Mouse (Mus musculus): ENCODE data around the gene Lingo1. TPM values are rescaled to one million over a fixed set of nuclear protein-coding genes. Genes with fewer than 3 reads are reported as not detected.

Lingo1 gene
- polyA plus RNA-seq (2015; fragmentation: Nextera tagmentation; extraction: Ambion mirVana) = 2.0 and 2.2 TPM in 2 replicates

DNA sequence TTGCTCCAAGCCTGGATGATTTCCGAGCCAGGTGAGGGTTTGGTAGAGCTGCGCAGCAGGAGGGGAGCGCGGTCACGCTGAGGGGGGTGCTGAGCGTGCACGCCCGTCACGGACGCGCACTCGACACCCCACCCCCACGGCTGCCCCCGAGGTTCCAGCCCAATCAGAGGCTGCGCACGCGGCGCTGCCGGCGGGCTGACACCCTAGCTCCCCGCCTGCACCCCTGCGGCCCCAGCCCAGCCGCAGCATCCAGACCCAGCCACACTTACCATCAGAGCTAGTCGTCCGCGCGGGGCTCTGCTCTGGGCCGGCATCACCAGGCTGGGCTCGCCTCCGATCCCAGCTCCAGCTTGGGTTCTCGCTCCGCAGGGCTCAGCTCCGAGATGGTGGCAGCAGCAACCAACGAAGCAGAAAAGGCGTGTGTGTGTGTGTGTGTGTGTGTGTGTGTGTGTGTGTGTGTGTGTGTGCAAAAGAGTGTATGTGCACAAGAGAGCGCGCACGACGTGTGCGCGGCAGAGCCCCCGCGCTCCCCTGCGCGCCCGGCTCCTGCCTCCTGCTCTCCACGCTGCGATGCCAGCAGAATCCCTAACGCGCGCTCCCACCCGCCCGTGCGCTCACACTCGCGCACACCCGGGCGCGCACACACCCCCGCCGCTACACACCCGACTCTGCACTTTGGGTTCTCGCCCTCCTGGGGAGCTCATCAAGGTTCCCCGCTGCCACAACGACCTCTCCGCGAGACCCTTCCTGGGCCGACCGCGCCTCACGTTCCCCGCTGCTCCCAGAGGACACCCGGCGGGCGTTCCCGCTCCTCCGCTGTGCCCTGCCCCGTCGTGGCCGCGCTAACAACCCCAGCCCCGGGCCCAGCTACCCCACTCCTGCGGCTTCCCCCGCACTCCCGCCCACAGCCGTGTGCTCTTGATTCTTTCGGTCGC is at the start of gene Lingo1:
Gene Lingo1 (minus strand): TSS at position 748 of the 935 bp plus-strand sequence.
- Histone ChIP-seq H3K36me3 (no peaks in the 10 kb centered on the region), H3K9ac (peak within 1 kb of the TSS; percentile 40), H3K27ac (no peak within 1 kb of the TSS), H3K27me3 (replicated peaks) (peaks cover 67% of the 10 kb centered on the region), H3K4me3 (replicated peaks) (peak within 1 kb of the TSS; percentile 46), H3K4me1 (replicated peaks) (peaks cover 17% of the 10 kb centered on the region), H3K4me2 (replicated peaks) (peak within 1 kb of the TSS; percentile 94), H3K9me3 (no peaks in the 10 kb centered on the region)
- peak; percentile 43; the same call in 1 of the 2 replicates for ATAC-seq
- under 1% methylated on average over 88 of the region's 88 CpGs for WGBS

DNA sequence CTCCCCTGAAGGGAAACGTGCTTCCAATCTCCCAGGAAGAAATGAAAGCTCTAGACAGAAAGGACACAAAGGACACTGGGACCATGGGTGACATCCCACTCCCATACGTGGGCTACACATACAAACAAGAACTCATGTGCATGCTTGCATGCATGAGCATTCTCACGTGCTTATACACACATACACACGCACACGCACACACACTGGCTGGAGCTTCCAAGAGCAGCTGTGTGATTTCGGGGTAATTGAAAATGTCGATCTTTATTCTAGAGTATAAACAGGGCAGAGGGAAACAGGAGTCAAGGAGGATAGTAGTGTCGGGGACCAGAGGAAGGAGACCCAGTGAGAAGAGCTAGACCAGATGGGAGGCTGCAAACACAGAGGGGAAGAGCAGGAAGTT is 48.4 kb upstream of the Lingo1 start:
- ATAC-seq = peak; percentile 39
- 0 out of 2 replicates have a peak overlapping the region, but pooled peaks have one; percentile 67 for H3K27ac ChIP-seq
- peaks cover 27% of the 10 kb centered on the region for H3K4me1 ChIP-seq (replicated peaks)
- H3K9ac ChIP-seq = no peak overlapping the region; the same call in 1 of the 2 replicates
- no peaks in the 10 kb centered on the region for H3K27me3 ChIP-seq (replicated peaks)
- 0 out of 2 replicates have a peak overlapping the region, but pooled peaks have one; percentile 19 for H3K4me2 ChIP-seq (replicated peaks)
- no peaks in the 10 kb centered on the region for H3K9me3 ChIP-seq
- 44% methylated on average over 8 of the region's 8 CpGs for WGBS
- no peak overlapping the region for H3K4me3 ChIP-seq (replicated peaks)
- H3K36me3 ChIP-seq = no peaks in the 10 kb centered on the region

DNA sequence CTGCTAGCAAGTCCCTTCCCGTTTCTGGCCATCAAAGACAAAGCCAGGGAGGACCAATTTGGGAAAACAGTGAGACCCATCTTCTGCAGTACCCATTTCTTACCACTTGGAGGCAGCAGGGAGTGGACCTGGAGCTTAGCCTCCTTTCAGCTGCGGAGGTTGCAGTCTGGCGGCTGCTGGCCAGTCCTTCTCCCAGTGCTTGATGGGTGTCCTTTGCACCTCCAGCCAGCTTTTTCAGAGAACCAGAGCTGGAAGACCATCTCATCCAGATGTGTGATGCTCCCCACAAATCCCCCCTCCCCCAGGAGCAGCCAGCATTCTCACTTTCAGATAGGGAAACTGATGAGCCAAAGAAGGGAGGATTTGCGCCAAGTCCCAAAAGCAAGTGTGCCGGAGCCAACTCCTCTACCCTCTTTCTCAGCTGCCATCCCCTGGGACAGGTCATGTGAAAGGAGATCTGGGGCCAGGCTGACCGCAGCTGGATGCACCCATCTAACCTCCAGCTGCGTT is 47.5 kb upstream of the Lingo1 start:
- no peak for ATAC-seq
- 31% methylated on average over 7 of the region's 7 CpGs for WGBS
- H3K27ac ChIP-seq = peak overlapping the region; percentile 67; the same call in 1 of the 2 replicates

DNA sequence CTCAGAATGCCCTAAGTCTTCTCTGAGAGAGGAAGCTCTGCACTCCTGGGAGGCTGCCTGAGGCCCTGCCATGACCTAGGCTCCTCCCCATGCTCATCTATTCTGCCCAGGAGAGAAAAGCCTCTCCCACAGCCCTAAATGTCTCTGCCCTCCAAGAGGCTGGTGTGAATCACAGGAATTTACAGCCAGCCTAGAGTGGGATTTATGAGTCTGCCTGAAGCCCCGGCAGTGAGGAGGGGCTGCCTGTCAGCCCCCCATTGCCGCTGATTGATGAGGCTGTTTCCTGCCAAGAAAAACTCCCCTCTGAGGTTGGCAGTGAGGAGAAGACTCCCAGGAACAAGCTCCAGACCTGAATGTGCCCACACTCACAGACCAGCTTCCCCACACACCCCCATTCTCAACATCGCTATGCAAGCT is 46.0 kb upstream of the Lingo1 start:
- Histone ChIP-seq H3K4me3 (replicated peaks) (no peak overlapping the region), H3K27ac (no peak overlapping the region), H3K4me1 (replicated peaks) (peaks cover 27% of the 10 kb centered on the region), H3K36me3 (no peaks in the 10 kb centered on the region), H3K9ac (no peak overlapping the region), H3K9me3 (no peaks in the 10 kb centered on the region), H3K27me3 (replicated peaks) (no peaks in the 10 kb centered on the region), H3K4me2 (replicated peaks) (no peak overlapping the region)
- 0 out of 2 replicates have a peak, but pooled peaks have one; percentile 37 for ATAC-seq
- WGBS = 22% methylated on average over 3 of the region's 3 CpGs

More for the DNA sequence above, 47.5 kb upstream of the Lingo1 start:
- Histone ChIP-seq H3K4me1 (replicated peaks) (peaks cover 27% of the 10 kb centered on the region), H3K27me3 (replicated peaks) (no peaks in the 10 kb centered on the region), H3K9me3 (no peaks in the 10 kb centered on the region), H3K4me2 (replicated peaks) (peak overlapping the region; percentile 20; the same call in 1 of the 2 replicates), H3K36me3 (no peaks in the 10 kb centered on the region), H3K4me3 (replicated peaks) (no peak overlapping the region), H3K9ac (0 out of 2 replicates have a peak overlapping the region, but pooled peaks have one; percentile 6)

DNA sequence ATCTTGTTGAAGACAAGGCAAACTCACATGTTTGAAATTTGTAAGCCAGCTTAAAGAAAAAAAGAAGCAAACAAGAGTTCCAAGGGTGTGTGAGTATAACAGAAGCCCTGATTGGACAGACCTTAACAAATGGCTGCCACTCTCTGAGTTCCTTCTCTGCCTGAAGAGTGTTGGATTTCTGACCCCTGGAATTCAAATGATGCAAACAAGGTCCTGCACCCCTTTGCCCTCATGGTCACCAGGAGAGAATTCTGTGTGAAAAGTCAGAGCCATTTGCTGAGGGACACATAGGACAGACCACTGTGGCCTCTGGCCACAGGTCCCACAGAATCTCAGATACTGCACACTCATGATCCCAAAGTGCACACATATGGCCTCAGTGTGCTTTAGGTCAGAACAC is 45.6 kb upstream of the Lingo1 start:
- peaks cover 27% of the 10 kb centered on the region for H3K4me1 ChIP-seq (replicated peaks)
- no peak overlapping the region for H3K27ac ChIP-seq
- H3K4me2 ChIP-seq (replicated peaks) = no peak overlapping the region

DNA sequence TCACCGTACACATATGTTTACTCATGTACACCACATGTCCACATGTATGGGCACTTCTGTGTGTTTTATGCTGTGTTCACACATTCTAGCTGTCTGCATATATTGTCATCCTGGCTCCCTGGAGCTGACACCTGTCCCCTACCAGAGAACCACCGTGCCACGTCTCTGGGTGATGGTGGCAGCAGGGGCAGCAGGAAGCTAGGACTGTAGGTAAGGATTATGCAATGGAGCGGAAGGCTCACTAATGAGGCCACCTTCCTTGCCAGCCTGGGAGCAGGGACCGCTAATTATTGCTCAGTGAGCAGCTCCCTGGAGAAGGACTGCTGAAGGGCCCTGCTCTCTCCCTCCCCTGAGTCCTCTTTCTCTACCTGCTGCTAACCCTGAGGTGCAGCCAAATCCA is 44.5 kb upstream of the Lingo1 start:
- no peak for ATAC-seq
- Histone ChIP-seq H3K9ac (no peak overlapping the region), H3K4me1 (replicated peaks) (peaks cover 27% of the 10 kb centered on the region), H3K27me3 (replicated peaks) (no peaks in the 10 kb centered on the region), H3K27ac (no peak overlapping the region), H3K36me3 (no peaks in the 10 kb centered on the region), H3K4me2 (replicated peaks) (no peak overlapping the region), H3K9me3 (no peaks in the 10 kb centered on the region), H3K4me3 (replicated peaks) (no peak overlapping the region)
- WGBS = 79% methylated on average over 5 of the region's 5 CpGs

More for the DNA sequence above, 45.6 kb upstream of the Lingo1 start:
- Histone ChIP-seq H3K27me3 (replicated peaks) (no peaks in the 10 kb centered on the region), H3K4me3 (replicated peaks) (no peak overlapping the region), H3K9me3 (no peaks in the 10 kb centered on the region), H3K36me3 (no peaks in the 10 kb centered on the region), H3K9ac (no peak overlapping the region)
- ATAC-seq = no peak

DNA sequence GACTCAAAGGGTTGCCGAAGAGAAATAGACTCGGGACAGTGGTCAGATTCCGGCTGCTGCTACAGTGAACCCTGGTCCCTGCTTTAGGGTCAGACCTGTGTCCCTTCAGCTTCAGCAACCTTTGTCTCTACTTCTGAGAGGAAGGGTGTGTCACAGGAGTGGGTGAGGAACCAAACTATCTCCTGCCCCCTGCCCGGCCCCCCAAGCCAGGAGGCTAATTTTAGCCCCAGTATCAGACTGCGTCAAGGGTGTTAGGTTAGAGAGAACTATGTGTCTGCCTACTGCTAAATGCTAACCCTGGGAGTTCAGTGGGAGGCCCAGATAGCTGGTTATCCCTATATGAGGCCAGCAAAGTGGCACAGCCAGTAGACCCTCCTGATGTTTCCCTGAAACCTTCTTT is 38.9 kb upstream of the Lingo1 start:
- no peaks in the 10 kb centered on the region for H3K27me3 ChIP-seq (replicated peaks)
- H3K9ac ChIP-seq = no peak overlapping the region
- ATAC-seq = no peak
- H3K4me1 ChIP-seq (replicated peaks) = peaks cover 4% of the 10 kb centered on the region; the same call in 1 of the 2 replicates
- H3K9me3 ChIP-seq = no peaks in the 10 kb centered on the region
- no peak overlapping the region for H3K4me2 ChIP-seq (replicated peaks)
- WGBS = 66% methylated on average over 5 of the region's 5 CpGs
- no peaks in the 10 kb centered on the region for H3K36me3 ChIP-seq
- H3K4me3 ChIP-seq (replicated peaks) = no peak overlapping the region
- H3K27ac ChIP-seq = no peak overlapping the region

DNA sequence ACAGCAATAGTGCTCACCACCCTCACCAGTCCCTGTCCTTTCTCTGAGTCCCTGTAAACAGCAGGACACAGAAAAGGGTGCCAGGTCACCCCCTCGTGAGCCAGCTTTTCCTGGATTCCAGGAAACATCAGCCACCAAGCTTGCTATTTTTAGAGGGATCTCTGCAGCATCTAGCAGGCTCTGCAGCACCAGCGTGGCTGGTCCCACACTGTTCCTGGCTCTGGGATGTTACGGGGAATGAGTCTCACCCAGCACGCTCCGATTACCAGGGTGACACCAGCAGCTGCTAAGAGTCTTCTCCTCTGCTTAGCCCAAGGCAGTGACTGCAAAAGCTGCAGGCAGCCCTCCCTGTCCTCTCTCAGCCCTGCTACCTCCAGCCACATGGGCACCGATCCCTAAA is 36.6 kb upstream of the Lingo1 start:
- Histone ChIP-seq H3K36me3 (no peaks in the 10 kb centered on the region), H3K4me3 (replicated peaks) (no peak overlapping the region), H3K9ac (no peak overlapping the region), H3K4me1 (replicated peaks) (no peaks in the 10 kb centered on the region), H3K27me3 (replicated peaks) (no peaks in the 10 kb centered on the region), H3K4me2 (replicated peaks) (no peak overlapping the region), H3K27ac (no peak overlapping the region), H3K9me3 (no peaks in the 10 kb centered on the region)
- WGBS = 37% methylated on average over 6 of the region's 6 CpGs
- no peak for ATAC-seq

DNA sequence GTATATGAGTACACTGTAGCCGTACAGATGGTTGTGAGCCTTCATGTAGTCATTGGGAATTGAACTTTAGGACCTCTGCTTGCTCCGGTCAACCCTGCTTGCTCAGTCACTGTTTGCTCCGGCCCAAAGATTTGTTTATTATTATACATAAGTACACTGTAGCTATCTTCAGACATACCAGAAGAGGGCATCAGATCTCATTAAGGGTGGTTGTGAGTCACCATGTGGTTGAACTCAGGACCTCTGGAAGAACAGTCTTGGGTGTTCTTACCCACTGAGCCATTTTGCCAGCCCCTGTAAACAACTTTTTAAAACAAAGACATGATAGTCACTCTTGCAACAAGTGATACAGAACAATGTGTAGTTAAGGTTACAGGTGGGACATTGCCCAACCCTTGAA is 35.6 kb upstream of the Lingo1 start:
- ATAC-seq = no peak
- no peaks in the 10 kb centered on the region for H3K27me3 ChIP-seq (replicated peaks)
- H3K4me2 ChIP-seq (replicated peaks) = no peak overlapping the region
- H3K36me3 ChIP-seq = no peaks in the 10 kb centered on the region
- WGBS = 82% methylated on average over 3 of the region's 3 CpGs
- no peak overlapping the region for H3K27ac ChIP-seq
- H3K4me3 ChIP-seq (replicated peaks) = no peak overlapping the region
- no peaks in the 10 kb centered on the region for H3K4me1 ChIP-seq (replicated peaks)
- H3K9ac ChIP-seq = no peak overlapping the region
- no peaks in the 10 kb centered on the region for H3K9me3 ChIP-seq

DNA sequence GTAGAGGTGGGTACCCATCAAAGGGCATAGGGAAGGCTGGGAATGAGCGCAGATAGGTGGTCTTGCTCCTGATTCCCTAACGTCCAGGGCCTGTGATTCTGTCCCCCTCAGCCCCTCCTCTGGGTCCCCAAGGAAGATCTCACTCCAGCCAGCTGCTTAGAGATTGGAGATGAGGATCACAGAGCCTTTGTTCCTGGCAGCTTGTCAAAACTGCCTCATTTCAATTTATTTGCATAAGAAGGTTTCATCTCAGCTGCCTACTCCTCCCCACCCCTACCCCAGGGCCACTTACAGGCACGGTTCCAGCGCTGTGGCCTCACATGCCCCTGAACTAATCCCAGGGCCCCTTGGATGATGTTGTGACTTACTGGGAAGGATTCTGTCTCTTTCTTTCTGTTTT is 33.9 kb upstream of the Lingo1 start:
- no peak overlapping the region for H3K27ac ChIP-seq
- no peak for ATAC-seq
- no peaks in the 10 kb centered on the region for H3K36me3 ChIP-seq
- WGBS = 38% methylated on average over 4 of the region's 4 CpGs
- peaks cover 6% of the 10 kb centered on the region; the same call in 1 of the 2 replicates for H3K4me1 ChIP-seq (replicated peaks)
- no peak overlapping the region for H3K4me3 ChIP-seq (replicated peaks)
- no peak overlapping the region for H3K9ac ChIP-seq
- no peak overlapping the region for H3K4me2 ChIP-seq (replicated peaks)
- peaks cover 7% of the 10 kb centered on the region; the same call in 1 of the 2 replicates for H3K27me3 ChIP-seq (replicated peaks)
- H3K9me3 ChIP-seq = no peaks in the 10 kb centered on the region

DNA sequence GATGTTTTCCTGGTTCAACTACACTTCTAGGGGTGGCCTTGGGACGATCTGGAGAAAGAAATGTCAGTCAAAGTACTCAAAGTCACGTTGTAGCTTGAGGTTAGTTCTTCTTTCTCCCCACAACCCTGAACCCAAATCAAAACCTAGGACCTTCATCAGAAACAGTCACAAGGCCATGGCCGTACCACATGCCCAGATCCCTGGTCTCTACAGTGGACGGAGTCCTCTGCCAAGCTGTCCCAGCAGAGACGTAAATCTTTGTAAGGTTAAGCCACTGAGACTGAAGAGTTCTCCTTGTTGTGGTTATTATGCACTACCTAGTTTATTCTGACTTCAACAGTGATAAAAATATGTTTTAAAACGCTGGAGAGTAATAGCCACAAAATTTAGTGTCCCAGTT is 32.6 kb upstream of the Lingo1 start:
- H3K4me1 ChIP-seq (replicated peaks) = peaks cover 11% of the 10 kb centered on the region; the same call in 1 of the 2 replicates
- 83% methylated on average over 6 of the region's 6 CpGs for WGBS
- no peak overlapping the region for H3K27ac ChIP-seq
- no peak overlapping the region for H3K9ac ChIP-seq
- ATAC-seq = no peak
- no peaks in the 10 kb centered on the region for H3K9me3 ChIP-seq
- H3K27me3 ChIP-seq (replicated peaks) = peaks cover 7% of the 10 kb centered on the region; the same call in 1 of the 2 replicates
- H3K4me2 ChIP-seq (replicated peaks) = no peak overlapping the region
- no peaks in the 10 kb centered on the region for H3K36me3 ChIP-seq
- H3K4me3 ChIP-seq (replicated peaks) = no peak overlapping the region

DNA sequence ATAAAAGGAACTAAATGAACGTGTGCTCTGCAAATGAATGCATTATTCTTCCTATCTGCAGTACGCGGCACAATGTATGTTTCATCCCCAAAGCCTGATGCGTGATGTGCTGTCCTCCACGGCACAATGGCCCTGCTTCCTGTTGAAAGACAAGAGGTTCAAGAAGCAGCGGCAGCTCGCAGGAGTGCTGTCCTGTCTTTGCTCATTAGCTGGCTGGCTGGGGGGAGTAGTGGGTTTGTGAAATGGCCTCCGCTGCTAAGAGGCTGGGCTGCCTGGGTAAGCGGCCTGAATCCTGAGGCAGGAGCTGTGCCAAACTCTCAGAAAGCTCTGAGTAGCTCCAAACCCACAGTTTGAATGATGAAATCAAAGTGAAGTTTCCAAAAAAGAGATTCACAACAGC is 31.9 kb upstream of the Lingo1 start:
- Histone ChIP-seq H3K4me2 (replicated peaks) (no peak overlapping the region), H3K27me3 (replicated peaks) (peaks cover 7% of the 10 kb centered on the region; the same call in 1 of the 2 replicates), H3K36me3 (no peaks in the 10 kb centered on the region), H3K4me3 (replicated peaks) (no peak overlapping the region), H3K27ac (no peak overlapping the region), H3K4me1 (replicated peaks) (peaks cover 11% of the 10 kb centered on the region; the same call in 1 of the 2 replicates), H3K9ac (no peak overlapping the region), H3K9me3 (no peaks in the 10 kb centered on the region)
- ATAC-seq = no peak
- WGBS = 40% methylated on average over 9 of the region's 9 CpGs
